Mouse (Mus musculus) MEL-GATA-1-ER (cell line): ENCODE measurements around the gene Serpina3a.
"Not testable (repeated sequence)": the region's sequence is repeated elsewhere in the genome, so short reads cannot be mapped to it uniquely, and the experiment has no call there.

Experiments
- DNase-seq: peaks from one replicate; pipeline ENCODE4 v3.0.0-alpha.2; 2012; ENCODE audit warnings: low read depth; ENCODE audit errors: extremely low read depth

Gene Serpina3a

DNA sequence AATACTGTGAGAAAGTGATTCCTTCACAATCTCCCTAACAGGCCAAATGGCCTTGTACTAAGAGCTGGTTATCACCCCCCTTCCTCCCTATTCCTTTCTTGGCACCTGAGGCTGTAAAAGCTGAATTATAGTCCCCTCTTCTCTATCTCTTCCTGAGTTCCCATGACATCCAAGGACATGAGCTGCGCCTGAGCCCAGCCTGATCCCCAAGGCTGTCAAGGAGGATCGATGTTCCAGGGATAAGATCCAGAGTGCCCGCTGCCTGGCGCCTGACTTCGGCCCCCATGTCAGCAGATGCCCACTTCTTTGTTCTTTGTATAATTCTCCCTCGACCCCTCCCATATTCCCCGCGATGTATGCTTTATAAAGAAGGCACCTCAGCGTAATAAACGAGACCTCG lies at the start of gene Serpina3a:
Serpina3a (plus strand) TSS at position 392 of the 400 bp plus-strand sequence.
- not testable (repeated sequence) for DNase-seq

DNA sequence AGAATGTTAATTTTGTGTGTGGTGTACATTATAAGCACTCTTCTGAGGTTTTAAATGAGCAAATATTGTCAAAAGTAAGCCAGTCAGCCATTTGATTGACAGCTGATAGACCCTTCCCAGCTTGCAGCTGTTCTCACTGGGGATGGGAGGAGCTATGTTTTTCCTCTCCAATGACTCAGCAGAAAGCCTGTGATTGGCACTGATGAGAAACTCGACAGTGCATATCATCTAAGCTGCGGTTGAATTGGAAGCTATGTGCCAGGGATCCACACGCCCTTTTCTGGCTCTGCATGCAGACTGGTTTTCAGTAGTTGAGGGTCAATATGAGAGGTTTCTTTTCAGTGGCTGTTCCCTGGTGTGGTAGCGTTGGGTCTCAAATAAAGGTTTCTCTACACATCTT lies 48.0 kb upstream of the Serpina3a start:
- DNase-seq: no peak

- no peak for DNase-seq
These were observed 47.5 kb upstream of the Serpina3a start for GRCm38 (mm10) chr12:104064996-104065395.

GRCm38 (mm10) chr12:104066241-104066640 lies 46.3 kb upstream of the Serpina3a start:
- DNase-seq: no peak

DNA sequence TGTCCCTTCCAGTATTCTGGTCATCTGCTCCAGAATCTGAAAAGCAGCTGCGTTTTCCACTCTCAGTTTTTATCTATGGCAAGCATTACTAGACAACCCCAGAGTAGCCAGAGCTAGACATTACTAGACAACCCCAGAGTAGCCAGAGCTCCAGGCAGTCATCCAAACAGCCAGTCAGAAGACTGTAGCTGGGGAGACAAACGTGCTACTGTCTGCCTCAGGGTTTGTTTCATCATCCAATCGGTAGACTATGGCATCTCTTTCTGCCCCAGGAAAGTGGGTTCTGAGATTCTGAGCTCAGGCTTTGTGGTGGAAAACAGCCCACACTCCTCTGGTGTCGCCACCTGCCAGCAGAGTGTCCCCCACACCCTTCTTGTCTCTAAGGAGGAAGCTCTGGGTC lies 45.0 kb upstream of the Serpina3a start:
- no peak for DNase-seq

DNA sequence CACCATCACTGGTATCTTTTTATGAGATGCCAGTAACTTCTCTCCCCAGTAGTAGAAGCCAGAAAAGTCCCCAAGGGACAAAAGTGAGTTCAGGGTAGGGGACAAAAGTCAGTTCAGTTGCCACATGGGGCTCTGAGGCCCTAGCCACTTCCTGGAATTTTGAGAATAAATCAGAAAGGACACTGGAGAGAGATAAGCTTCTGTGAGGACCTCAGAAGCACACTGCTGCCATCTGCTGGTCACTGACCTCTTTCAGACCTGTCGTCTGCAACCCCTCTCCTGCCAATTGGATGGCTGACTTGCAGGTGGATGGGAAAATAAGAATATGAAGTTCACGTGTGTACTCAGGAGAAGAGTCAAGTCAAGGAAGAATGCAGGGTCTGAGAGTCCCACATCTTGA lies 42.9 kb upstream of the Serpina3a start:
- DNase-seq: no peak

DNA sequence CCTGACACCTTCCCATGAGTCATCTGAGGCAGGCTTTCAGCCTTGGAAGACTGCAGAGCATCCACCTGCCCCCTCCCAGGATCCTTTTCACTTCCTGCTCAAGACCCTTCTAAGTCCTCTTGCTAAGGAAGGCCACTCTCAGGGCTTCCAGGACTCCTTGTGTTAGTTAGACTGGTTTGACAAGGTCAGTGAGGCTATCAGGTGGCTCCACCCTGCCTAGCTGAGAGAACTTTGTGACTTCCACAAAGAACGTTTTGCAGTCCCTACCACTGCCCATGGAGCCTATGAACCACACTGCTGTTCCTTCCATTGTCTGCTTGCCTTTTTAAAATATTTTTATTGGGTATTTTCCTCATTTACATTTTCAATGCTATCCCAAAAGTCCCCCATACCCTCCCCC lies 40.8 kb upstream of the Serpina3a start:
- DNase-seq: no peak

DNA sequence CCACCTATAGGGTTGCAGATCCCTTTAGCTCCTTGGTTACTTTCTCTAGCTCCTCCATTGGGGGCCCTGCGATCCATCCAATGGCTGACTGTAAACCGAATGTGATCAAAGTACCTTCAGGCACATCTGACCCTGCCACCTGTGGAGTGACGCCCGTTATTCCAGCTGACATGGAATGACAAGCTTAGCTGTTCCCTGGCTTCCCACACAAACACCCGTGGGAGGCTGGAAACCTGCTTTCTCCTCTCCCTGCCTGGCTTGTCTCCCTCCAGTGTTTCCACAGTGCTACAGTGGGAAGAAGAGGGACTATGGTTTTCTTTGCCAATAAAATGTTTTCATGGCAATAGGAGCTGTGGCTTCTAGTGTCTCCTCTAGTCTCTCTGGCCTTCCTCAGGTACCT lies 40.2 kb upstream of the Serpina3a start:
- no peak for DNase-seq

DNA sequence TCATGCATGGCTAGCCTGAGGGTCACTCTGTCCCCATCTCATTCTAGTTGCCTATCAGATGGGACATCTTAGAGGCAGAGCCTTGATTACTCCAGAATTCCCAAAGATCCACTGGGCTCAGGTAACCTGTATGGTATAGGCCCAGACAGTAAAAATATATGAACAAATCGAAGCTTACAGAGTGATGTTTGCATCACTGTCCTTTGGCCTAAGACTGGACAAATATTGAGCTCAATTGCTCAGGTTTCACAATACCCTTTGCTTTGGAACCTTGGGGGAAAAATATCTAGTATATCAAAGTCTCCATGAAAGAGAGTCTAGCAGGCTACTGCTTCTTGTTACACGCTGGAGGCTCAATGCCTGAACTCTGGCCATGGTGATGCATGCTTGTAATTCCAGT lies 22.4 kb upstream of the Serpina3a start:
- DNase-seq: no peak

GRCm38 (mm10) chr12:104091303-104091702 lies 21.2 kb upstream of the Serpina3a start:
- DNase-seq: no peak

DNA sequence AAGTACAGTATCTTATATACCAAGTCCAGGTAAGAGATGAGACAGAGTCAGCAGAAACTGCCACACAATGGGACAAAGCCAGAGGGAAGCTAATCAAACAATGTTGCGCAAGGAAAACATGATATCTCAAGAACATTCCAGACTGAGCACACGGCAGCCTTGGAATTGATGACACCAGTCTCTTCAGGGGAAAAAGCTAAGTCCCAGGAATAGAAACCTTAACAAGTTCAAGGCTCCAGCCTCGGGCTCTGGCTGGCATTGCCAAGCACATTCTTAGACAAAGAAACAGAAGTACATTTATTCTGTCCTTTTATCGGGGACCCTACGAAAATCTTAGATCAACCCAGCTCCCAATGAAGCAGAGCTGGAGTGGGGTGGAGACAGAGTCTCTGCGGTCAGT lies 11.8 kb upstream of the Serpina3a start, which contains the start of gene Serpina5:
Serpina5 (plus strand) TSS at position 346 of the 400 bp plus-strand sequence.
- DNase-seq: no peak

- DNase-seq: no peak
These were observed 6.7 kb upstream of the Serpina3a start for GRCm38 (mm10) chr12:104105847-104106246.

- no peak for DNase-seq
These were observed 5.6 kb upstream of the Serpina3a start for GRCm38 (mm10) chr12:104106919-104107318.

- DNase-seq: no peak
These were observed 4.0 kb upstream of the Serpina3a start for GRCm38 (mm10) chr12:104108507-104108906.

DNA sequence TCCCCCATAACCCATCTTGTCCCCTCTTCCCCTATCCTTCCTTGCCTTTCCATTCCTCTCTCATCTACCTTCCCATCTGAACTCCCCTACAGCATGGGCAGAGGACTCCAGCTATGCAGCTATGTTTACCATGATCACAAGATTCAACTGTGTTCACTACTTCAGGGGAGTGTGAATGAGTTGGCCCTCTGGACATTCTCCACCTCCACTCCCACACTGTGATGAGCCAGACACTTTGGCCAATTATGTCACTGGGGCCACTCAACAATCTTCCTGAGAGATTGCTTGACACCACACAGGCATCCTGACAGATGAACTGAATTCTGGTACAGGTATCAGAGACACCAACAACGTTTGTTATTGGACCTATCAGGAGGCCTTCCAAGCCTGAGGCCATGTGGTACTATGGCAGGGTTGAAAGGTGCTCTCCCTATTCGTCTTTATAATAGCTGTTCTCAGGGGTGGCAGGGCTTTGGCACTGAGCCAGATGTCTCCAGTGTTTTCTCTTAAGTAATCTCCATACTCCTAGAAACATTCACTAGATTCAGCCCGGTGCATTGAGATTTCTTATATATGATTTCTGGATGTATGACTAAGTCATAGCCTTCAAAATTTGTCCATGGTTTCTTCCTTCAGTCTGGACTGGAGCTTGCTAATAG lies 2.5 kb downstream of the Serpina3a start:
- DNase-seq: no peak

- DNase-seq: no peak
These were observed 10.6 kb downstream of the Serpina3a start for GRCm38 (mm10) chr12:104123097-104123496.

DNA sequence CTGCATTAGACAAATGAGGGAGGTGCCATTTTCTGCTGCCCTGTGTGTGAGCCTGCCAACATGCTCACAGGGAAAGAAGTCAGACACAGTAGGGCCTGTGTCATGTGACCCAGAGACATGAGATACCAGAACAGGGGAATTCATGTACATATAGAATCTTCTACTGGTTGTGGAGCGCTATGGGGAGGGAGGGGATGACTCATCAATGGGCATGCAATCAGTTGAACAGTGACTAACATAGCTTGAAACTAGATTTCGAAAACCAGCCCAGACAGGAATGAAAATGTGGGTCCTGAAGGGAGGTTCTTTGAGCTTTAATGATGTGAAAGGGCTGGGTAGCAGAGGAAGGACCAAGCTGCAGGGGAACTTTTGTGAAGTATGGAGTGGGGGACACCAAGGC lies 11.5 kb downstream of the Serpina3a start:
- DNase-seq: no peak

GRCm38 (mm10) chr12:104125021-104125560 lies 12.6 kb downstream of the Serpina3a start:
- DNase-seq: no peak

DNA sequence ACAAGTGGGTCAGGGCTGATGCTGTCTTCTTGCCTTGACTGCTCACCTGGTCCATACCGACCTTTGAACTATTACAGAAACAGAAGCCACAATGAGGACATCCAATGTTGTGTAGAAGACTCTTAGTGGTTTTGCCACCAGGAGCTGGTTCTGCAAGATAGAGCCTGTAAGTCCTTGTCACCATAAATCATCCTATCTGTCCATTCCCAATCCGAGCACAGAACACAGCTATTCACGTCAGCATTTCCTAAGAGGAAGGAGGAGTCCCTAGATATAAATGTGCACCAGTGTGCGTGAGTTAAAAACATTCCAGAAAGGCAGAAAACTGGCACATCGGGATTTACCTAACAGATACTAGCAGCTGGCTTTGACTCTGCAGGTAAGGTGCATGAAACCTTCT lies 15.2 kb downstream of the Serpina3a start, which contains the start of gene Serpina3b:
Serpina3b (plus strand) TSS at position 301 of the 400 bp plus-strand sequence.
- DNase-seq: no peak

GRCm38 (mm10) chr12:104131041-104131440 lies 18.5 kb downstream of the Serpina3a start:
- no peak for DNase-seq

DNA sequence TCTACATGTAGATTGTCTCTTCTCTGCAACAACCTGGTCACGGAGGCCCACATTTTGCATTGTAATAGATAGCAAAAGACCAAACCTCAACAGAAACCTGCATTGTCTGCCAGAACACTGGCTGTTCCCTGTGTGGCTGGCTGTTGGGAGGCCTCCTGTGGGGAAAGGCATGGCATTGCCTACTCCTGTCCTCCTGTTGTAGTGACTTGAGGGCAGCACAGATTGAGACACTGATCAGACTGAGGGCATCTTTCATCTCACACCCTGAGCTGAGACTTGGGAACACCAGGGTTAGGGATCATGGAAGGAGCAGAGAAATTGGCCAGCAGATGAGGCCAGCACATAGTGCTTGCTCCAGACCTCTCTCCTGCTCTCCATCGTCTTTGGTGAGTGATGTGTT lies 25.7 kb downstream of the Serpina3a start:
- no peak for DNase-seq

DNA sequence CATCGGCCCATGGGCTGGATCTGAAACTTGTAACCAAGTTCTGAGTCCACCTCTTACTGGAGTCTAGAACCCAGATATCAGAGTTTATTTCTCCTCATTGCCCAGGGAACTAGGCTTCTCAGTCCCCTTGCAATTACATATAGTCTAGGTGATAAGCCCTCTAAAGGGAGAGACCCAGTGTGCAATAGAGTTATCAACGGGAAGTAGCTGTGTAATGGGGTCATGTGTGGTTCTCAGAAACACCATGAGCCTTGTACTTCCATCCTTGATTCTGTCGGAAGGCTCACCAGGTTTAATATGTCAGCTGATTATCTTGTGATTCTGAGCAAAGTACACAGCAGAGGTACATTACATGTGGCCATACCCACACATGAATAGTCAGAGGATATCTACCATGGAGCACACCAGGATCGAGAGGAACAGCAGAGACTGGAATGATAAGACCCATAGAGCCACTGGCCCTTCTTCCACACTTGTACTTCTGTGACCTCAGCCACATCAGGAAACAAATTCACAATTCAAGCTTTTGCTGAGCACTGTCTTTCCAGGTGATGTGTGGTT lies 28.1 kb downstream of the Serpina3a start:
- peak; percentile 6 for DNase-seq

GRCm38 (mm10) chr12:104141506-104141905 lies 29.0 kb downstream of the Serpina3a start:
- DNase-seq: no peak
